Mouse (Mus musculus): ENCODE results near the gene Tmem141. TPM values are rescaled to one million over a fixed set of nuclear protein-coding genes. Genes with fewer than 3 reads are reported as not detected.

Tmem141 gene
- polyA plus RNA-seq, 1 experiment = 12.9 TPM

GRCm38 (mm10) chr2:25582466-25583119 is 39.2 kb downstream of the Tmem141 start:
- Histone ChIP-seq H3K4me3 (ENCODE audit: insufficient read depth, poor library complexity, severe bottlenecking) (no peak overlapping the region), H3K36me3 (ENCODE audit: control insufficient read depth, insufficient read depth) (peaks cover 38% of the 10 kb centered on the region), H3K79me3 (ENCODE audit: low read depth) (no peaks in the 10 kb centered on the region), H3K79me2 (ENCODE audit: control insufficient read depth, insufficient read depth) (no peaks in the 10 kb centered on the region), H3K27me3 (ENCODE audit: control insufficient read depth, insufficient read depth, insufficient read length) (no peaks in the 10 kb centered on the region), H3ac (ENCODE audit: control insufficient read depth, insufficient read length, low read depth) (no peak overlapping the region)
- TF ChIP-seq CEBPB (IDR thresholded peaks at IDR 0.05; ENCODE audit: low read depth) (no peak), FOSL1 (IDR thresholded peaks at IDR 0.05; ENCODE audit: insufficient read depth, low read length, poor library complexity, severe bottlenecking) (no peak), CTCF (IDR thresholded peaks at IDR 0.05; ENCODE audit: control insufficient read depth, insufficient read depth, insufficient read length) (no peak), MYOD1 (IDR thresholded peaks at IDR 0.05; ENCODE audit: control insufficient read depth, insufficient read length, low read depth) (no peak), USF1 (IDR thresholded peaks at IDR 0.05; ENCODE audit: low read depth) (no peak), MAX (IDR thresholded peaks at IDR 0.05) (no peak), MYOG (IDR thresholded peaks at IDR 0.05; ENCODE audit: control insufficient read depth, extremely low read depth, insufficient read length) (no peak)

- Histone ChIP-seq H3K36me3 (ENCODE audit: control insufficient read depth, insufficient read depth) (peaks cover 35% of the 10 kb centered on the region), H3K79me2 (ENCODE audit: control insufficient read depth, insufficient read depth) (no peaks in the 10 kb centered on the region), H3K27me3 (ENCODE audit: control insufficient read depth, insufficient read depth, insufficient read length) (no peaks in the 10 kb centered on the region), H3K4me3 (ENCODE audit: insufficient read depth, poor library complexity, severe bottlenecking) (no peak overlapping the region), H3ac (ENCODE audit: control insufficient read depth, insufficient read length, low read depth) (no peak overlapping the region), H3K79me3 (ENCODE audit: low read depth) (no peaks in the 10 kb centered on the region)
- TF ChIP-seq CTCF (IDR thresholded peaks at IDR 0.05; ENCODE audit: control insufficient read depth, insufficient read depth, insufficient read length) (no peak), MYOD1 (IDR thresholded peaks at IDR 0.05; ENCODE audit: control insufficient read depth, insufficient read length, low read depth) (no peak), CEBPB (IDR thresholded peaks at IDR 0.05; ENCODE audit: low read depth) (no peak), MAX (IDR thresholded peaks at IDR 0.05) (no peak), USF1 (IDR thresholded peaks at IDR 0.05; ENCODE audit: low read depth) (no peak), FOSL1 (IDR thresholded peaks at IDR 0.05; ENCODE audit: insufficient read depth, low read length, poor library complexity, severe bottlenecking) (no peak), MYOG (IDR thresholded peaks at IDR 0.05; ENCODE audit: control insufficient read depth, extremely low read depth, insufficient read length) (no peak)
Measured at GRCm38 (mm10) chr2:25581901-25582301, 39.9 kb downstream of the Tmem141 start.

- no peak within 1 kb of the TSS for H3K4me3 ChIP-seq (ENCODE audit: insufficient read depth, poor library complexity, severe bottlenecking)
- H3K36me3 ChIP-seq (ENCODE audit: control insufficient read depth, insufficient read depth) = peaks cover 30% of the 10 kb centered on the region
- no peaks in the 10 kb centered on the region for H3K79me2 ChIP-seq (ENCODE audit: control insufficient read depth, insufficient read depth)
- no peaks in the 10 kb centered on the region for H3K27me3 ChIP-seq (ENCODE audit: control insufficient read depth, insufficient read depth, insufficient read length)
- H3K79me3 ChIP-seq (ENCODE audit: low read depth) = no peaks in the 10 kb centered on the region
- peak; percentile 62 for TF ChIP-seq CTCF (IDR thresholded peaks at IDR 0.05; ENCODE audit: control insufficient read depth, insufficient read depth, insufficient read length)
- TF ChIP-seq MYOG (IDR thresholded peaks at IDR 0.05; ENCODE audit: control insufficient read depth, extremely low read depth, insufficient read length) = no peak
- H3ac ChIP-seq (ENCODE audit: control insufficient read depth, insufficient read length, low read depth) = no peak within 1 kb of the TSS
Measured at GRCm38 (mm10) chr2:25581294-25581864, 40.4 kb downstream of the Tmem141 start, which contains the start of gene Ajm1. TSS of gene Ajm1 (minus strand) at chr2:25581757.

- no peak overlapping the region for H3ac ChIP-seq (ENCODE audit: control insufficient read depth, insufficient read length, low read depth)
- H3K36me3 ChIP-seq (ENCODE audit: control insufficient read depth, insufficient read depth) = peaks cover 25% of the 10 kb centered on the region
- TF ChIP-seq USF1 (IDR thresholded peaks at IDR 0.05; ENCODE audit: low read depth) = no peak
- no peak for TF ChIP-seq CTCF (IDR thresholded peaks at IDR 0.05; ENCODE audit: control insufficient read depth, insufficient read depth, insufficient read length)
- TF ChIP-seq MAX (IDR thresholded peaks at IDR 0.05) = no peak
- TF ChIP-seq CEBPB (IDR thresholded peaks at IDR 0.05; ENCODE audit: low read depth) = no peak
- no peak for TF ChIP-seq MYOG (IDR thresholded peaks at IDR 0.05; ENCODE audit: control insufficient read depth, extremely low read depth, insufficient read length)
- no peak for TF ChIP-seq MYOD1 (IDR thresholded peaks at IDR 0.05; ENCODE audit: control insufficient read depth, insufficient read length, low read depth)
- no peak for TF ChIP-seq FOSL1 (IDR thresholded peaks at IDR 0.05; ENCODE audit: insufficient read depth, low read length, poor library complexity, severe bottlenecking)
- H3K27me3 ChIP-seq (ENCODE audit: control insufficient read depth, insufficient read depth, insufficient read length) = no peaks in the 10 kb centered on the region
- H3K79me3 ChIP-seq (ENCODE audit: low read depth) = no peaks in the 10 kb centered on the region
- H3K79me2 ChIP-seq (ENCODE audit: control insufficient read depth, insufficient read depth) = no peaks in the 10 kb centered on the region
- no peak overlapping the region for H3K4me3 ChIP-seq (ENCODE audit: insufficient read depth, poor library complexity, severe bottlenecking)
Measured at GRCm38 (mm10) chr2:25580621-25581101, 41.1 kb downstream of the Tmem141 start.

- peaks cover 18% of the 10 kb centered on the region for H3K36me3 ChIP-seq (ENCODE audit: control insufficient read depth, insufficient read depth)
- no peaks in the 10 kb centered on the region for H3K79me3 ChIP-seq (ENCODE audit: low read depth)
- TF ChIP-seq FOSL1 (IDR thresholded peaks at IDR 0.05; ENCODE audit: insufficient read depth, low read length, poor library complexity, severe bottlenecking) (no peak), USF1 (IDR thresholded peaks at IDR 0.05; ENCODE audit: low read depth) (no peak), MAX (IDR thresholded peaks at IDR 0.05) (no peak), CTCF (IDR thresholded peaks at IDR 0.05; ENCODE audit: control insufficient read depth, insufficient read depth, insufficient read length) (no peak), MYOG (IDR thresholded peaks at IDR 0.05; ENCODE audit: control insufficient read depth, extremely low read depth, insufficient read length) (no peak), CEBPB (IDR thresholded peaks at IDR 0.05; ENCODE audit: low read depth) (no peak), MYOD1 (IDR thresholded peaks at IDR 0.05; ENCODE audit: control insufficient read depth, insufficient read length, low read depth) (no peak)
- no peaks in the 10 kb centered on the region for H3K79me2 ChIP-seq (ENCODE audit: control insufficient read depth, insufficient read depth)
- no peak overlapping the region for H3ac ChIP-seq (ENCODE audit: control insufficient read depth, insufficient read length, low read depth)
- H3K27me3 ChIP-seq (ENCODE audit: control insufficient read depth, insufficient read depth, insufficient read length) = no peaks in the 10 kb centered on the region
- no peak overlapping the region for H3K4me3 ChIP-seq (ENCODE audit: insufficient read depth, poor library complexity, severe bottlenecking)
Measured at GRCm38 (mm10) chr2:25579737-25580460, 41.9 kb downstream of the Tmem141 start.

Measured in C2C12 (cell line).